Mouse (Mus musculus) layer of hippocampus, adult 11-12 months (tissue): ENCODE results near the gene Tubgcp2.

Source experiments
- DNase-seq: peaks from one replicate; pipeline ENCODE4 v3.0.0; 2022; ENCODE audit warnings: low spot score

Tubgcp2 gene

GRCm38 (mm10) chr7:139979011-139979719, 57.3 kb downstream of the Tubgcp2 start:
- DNase-seq: peak; percentile 31

- DNase-seq: peak; percentile 88
These were observed 58.1 kb downstream of the Tubgcp2 start, which contains the start of gene 6430531B16Rik for GRCm38 (mm10) chr7:139978278-139978892. 6430531B16Rik (minus strand) TSS chr7:139978755.

DNA sequence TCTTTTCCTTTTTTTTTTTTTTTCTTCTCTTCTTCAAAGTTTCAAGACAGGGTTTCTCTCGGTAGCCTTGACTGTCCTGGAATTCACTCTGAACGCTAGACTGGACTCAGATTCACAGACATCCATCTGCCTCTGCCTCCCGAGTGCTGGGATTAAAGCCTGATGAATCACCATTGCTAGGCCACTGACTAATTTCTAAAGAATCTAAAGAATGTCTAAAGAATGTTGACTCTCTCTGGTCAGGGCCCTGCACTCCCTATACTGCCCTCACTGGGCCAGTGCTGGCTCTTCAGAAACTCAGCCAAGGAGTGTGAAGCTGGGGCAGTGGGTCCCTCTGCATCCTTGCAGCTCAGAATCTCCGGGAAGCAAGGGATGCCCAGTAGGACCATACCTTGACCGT, 61.0 kb downstream of the Tubgcp2 start:
- DNase-seq: no peak

- no peak for DNase-seq
These were observed 62.2 kb downstream of the Tubgcp2 start for GRCm38 (mm10) chr7:139974307-139974706.

DNA sequence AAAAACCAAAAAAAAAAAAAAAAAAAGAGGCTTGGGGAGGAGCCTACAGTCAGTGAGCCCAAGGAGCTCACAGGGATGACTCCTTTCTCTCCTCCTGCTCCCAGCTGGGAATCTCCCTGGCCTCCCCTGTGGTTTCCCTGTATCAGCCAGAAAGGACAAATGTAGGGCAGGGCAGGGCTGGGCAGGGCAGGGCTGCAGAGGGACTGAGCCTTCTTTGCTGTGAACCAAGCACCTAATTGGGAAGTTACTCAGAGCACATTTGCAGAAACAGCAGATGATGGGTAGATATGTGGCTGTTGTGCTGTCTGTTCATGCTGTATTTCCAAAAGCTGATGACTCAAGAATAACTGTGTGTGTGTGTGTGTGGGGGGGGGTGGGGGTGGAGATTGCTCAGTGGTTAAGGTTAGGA, 63.5 kb downstream of the Tubgcp2 start:
- no peak for DNase-seq

DNA sequence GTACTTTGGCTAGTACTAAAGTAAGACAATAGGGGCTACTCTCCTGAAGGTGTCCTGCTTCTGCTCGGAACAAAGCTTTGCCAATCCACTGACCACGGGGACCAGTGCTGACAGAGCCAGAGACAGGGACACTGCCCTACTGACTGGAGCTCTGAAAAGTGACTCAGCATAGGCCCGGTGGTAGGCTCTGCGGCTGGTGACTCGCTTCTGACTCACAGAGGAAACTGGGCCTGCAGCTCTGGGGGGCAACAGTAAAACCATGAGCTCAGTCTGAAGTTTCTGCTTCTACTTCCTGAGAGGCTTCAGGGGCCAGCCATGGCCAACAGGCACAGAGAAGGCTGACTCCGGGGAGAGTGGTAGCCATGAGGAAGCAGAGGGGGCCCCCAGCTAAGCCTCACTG, 65.0 kb downstream of the Tubgcp2 start:
- DNase-seq: no peak

GRCm38 (mm10) chr7:139970979-139971378, 65.5 kb downstream of the Tubgcp2 start:
- no peak for DNase-seq

DNA sequence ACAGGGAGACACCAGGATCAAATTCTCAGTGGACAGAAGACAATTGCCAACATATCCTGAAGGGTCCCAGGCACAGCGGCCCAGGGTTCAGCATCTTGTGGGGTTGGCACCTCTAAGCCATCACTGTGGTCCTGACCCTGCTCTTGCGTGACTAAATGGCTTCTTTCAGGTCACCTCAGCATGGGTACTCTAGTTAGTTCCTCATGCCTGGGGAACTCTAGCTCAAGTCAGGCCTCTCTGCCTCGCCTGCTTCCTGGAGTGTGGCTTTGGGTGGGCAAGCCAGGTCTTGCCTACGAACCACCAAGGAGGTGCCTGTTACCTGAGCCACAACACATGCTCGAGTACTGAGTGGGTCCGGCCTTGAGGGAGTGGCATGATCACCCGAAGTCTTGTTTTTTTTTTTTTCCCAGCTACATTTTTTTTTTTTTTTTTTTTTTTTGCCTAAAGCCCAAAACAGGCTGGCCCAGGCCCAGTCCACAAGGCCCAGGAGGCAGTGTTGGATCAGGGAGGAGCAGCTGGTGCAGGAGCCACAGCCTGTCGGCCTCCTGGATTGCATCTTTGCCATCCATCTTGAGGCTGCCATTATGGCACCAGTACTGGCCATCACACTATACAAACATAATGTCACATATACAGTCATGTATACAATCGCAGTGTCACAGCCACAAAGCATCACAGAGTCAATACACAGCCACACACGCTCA, 66.1 kb downstream of the Tubgcp2 start:
- no peak for DNase-seq

DNA sequence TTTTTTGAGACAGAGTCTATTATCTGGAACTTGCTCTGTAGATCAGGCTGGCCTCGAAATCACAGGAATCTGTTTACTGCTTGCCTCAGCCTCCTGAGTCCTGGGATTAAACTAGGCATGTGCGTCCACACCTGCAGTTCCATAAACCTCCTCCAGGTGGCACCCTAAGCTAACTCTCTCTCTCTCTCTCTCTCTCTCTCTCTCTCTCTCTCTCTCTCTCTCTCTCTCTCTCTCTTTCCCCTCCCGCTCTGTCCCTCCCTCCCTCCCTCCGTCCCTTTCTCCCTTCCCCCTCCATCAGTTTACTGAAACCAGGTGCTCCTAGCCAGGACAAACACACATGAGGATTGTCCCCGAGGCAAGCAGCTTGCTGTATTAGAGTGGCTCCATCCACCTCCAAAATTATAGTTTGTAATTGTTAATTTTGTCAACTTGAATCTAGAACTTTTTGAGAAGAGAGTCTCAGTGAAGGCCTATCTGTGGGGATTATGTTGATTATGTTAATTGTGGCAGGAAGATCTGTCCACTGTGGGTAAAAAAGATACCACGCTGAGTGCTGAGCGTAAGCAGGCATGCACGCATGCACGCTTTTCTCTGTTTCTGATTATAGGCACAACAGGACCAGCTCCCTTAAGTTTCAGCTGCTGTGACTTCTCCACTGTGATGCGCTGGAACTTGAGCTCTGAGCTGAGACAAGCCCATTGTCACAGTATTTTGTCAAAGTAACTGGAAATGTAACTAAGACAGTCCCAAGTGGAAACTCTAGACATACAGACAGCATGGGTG, 66.9 kb downstream of the Tubgcp2 start:
- peak; percentile 94 for DNase-seq

DNA sequence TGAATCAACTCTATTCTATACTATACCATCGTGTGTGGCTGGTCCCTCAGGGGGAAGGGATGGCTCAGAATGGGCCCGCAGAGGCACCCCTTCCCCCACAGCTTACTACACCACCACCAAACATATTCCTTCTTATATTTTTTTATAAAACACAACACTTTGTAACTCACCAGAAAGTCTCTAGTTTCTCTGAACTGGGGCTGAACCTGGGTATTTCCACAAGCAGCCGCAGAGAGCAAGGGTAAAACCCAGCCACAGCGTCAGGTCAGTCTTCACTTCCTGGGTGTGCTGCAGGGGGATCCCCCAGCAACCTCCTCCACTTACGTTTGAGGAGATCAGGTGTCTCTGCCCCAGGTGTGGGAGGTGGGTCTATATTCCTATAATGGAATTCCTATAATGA, 68.0 kb downstream of the Tubgcp2 start:
- no peak for DNase-seq

DNA sequence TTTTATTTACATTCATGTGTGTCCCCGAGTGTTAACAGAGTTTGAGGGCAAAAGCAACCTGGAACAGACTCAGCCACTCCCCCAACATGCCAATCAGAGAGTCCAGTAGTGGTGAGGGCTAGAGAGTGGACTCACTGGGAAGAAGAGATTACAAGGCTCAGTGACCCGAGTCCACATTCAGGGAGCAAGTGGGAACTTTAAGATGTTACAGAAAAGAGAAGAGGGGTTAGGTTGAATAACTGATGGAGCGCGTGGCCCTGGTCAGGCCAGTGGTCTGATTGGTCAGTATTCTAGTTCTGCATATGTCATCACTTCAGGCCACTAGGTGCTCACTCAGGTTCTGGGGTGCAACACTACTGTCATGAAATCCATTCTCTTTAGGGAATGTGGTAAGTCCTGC, 69.3 kb downstream of the Tubgcp2 start:
- DNase-seq: no peak

DNA sequence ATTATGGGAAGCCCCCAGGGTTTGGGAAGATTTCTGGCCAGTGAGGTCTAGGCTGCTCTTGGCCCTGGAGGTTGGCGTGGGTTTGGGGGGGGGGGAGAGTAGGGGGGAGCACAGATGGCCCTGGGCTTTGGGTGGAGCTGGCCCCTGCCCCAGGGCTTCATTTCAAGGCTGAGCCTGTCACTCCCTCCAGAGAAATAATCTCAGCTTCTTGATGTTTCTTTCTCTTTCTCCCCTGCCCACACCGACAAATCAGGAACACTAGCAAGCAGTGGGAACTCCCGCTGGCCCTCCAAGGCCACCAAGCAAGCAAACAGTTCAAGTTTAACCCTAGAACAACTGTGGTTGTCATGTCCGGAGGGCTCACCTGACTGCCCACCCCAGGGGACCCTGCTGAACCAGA, 72.7 kb downstream of the Tubgcp2 start:
- DNase-seq: no peak

DNA sequence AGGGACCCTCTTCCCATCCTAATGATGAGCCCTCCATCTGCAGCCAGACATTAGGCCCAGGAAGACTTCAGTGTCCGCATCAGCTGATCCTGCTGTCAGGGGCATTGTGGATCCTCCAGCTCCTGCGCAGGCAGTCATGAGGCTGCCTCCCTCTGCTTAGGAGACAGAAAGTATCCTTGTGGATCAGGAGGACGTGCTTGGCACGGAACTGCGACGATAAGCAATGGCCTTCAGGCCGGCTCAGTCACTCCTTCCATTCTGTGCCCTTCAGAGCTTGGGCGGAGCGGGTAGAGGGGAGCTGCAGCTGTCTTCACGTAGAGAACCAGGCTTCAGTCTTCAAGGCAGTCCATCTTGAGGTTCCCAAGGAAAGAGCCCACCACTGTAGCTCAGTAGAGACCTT, 75.3 kb downstream of the Tubgcp2 start:
- DNase-seq: no peak

DNA sequence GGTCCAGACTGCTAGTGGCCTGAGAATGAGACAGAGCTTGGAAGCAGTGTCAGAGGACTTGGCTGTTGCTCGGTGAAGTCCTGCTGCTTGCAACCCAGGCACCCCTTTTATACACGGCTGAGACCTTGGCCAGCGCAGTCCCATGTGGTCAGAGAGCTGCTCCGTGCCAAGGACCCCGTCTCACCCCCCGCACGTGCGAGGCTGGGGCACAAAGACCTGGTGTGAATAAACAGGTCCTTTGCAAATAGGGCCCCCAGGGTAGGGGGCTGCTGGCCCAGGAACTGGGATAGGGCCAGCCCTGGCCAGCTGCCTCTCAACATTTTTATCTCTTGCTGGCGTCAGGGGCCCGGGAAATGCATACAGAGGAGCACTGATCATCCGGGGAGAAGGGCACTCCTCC, 78.5 kb downstream of the Tubgcp2 start:
- DNase-seq: no peak

GRCm38 (mm10) chr7:139957437-139957836, 79.0 kb downstream of the Tubgcp2 start:
- no peak for DNase-seq

DNA sequence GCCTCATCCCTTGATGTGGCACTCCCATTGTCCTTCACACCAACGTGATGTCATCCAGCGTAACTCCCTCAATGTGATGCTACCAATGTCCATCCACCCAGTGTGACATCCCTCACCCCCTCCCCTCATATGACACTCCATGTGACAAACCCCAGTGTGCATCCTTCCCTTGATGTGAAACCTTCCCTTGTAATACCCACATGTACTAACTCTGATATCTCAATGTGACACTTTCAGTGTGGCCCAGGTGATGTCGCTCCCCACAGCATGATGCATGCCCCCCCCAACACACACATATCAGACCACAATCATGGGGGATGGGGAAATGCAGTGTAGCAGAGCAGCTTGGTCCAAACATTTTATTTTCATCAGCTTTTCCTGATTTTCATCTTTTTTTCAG, 79.8 kb downstream of the Tubgcp2 start:
- DNase-seq: no peak

- no peak for DNase-seq
These were observed 81.0 kb downstream of the Tubgcp2 start for GRCm38 (mm10) chr7:139955505-139955904.

DNA sequence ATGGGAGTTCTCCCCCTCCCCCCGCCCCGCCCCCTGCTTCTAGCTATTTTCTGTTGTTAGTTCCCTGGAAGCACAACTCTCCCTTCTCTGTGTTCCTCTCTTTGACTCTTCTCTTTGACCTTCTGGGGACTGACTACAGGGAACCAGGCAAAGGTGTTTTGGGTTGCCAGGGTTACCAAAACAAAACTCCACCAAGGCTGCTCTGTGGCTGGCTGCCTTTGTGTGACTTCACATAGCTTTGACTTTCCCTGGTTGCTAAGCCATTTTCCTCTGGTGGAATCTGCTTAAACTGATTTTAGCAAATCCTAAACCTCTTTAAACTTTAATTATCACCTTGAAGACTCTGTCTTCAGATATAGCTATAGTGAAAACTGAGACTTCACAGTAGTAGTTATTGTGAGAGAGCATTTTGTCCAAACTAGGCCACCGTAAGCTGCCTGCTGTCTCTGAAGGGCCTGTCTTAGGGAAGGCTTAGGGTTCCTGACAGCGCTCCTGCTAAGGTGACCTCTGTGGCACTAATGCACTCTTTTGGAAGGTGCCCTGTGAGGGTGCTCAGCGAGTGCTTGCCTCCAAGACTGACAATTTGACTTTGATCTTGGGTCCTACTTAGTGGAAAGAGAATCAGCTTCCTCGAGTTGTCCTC, 84.4 kb downstream of the Tubgcp2 start:
- DNase-seq: no peak

- DNase-seq: no peak
These were observed 85.4 kb downstream of the Tubgcp2 start for GRCm38 (mm10) chr7:139951079-139951478.

GRCm38 (mm10) chr7:139950283-139950971, 86.0 kb downstream of the Tubgcp2 start:
- DNase-seq: no peak

DNA sequence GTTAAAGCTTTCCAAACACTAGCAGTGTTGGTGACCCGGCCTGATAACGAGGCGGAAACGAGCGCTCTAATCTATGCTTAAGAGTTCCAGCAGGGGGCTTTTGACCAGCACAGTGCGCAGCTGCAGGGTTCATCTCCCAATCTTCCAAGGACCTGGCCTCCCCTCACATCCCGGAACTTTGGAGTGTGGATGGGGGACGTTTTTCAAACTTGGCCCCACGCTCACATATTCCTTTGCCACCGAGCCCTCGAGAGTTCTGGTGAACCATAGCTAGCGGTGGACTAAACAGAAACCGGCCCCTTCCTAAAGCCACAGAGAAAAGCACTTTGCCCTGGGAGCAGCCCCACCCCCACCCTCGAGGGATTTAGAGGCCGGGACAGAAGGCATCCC, 86.6 kb downstream of the Tubgcp2 start:
- no peak for DNase-seq
